Mouse (Mus musculus) heart, postnatal 0 days (tissue): ENCODE measurements around the gene Slc52a3.

ENCODE experiments used
- CTCF ChIP-seq: IDR thresholded peaks from 2 replicates; pipeline ENCODE4 v1.5.1; 2016; ENCODE audit warnings: antibody characterized with exemption, control low read depth, low read depth
- EP300 ChIP-seq: IDR thresholded peaks from 2 replicates; pipeline ENCODE4 v1.6.1; 2016; ENCODE audit warnings: antibody characterized with exemption, low read depth

GRCm38 (mm10) chr2:151980355-151980693 is 16.0 kb upstream of the Slc52a3 start:
- no peak for TF ChIP-seq CTCF
- 0 out of 2 replicates have a peak, but pooled peaks have one; percentile 43 for TF ChIP-seq EP300
